ENCODE assay signal across 28 mouse cellular contexts in the genomic region with DNA sequence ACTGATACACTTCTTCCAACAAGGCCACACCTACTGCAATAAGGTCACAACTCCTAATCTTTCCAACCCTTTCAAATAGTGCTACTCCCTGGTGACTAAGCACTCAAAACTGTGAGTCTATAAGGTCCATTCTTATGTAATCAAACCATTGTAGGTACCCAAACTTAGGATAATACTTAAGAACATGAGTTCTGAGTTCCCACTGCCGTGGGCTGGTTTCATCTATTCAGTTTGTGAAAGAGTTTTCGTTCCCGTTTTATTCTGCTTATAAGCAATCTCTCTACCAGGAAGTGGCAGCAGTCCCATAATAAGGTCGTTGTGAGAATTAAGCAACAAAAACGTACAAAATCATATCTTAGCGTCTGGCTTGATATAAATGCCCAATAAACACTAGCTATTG. TPM values are rescaled to one million over a fixed set of nuclear protein-coding genes. Genes with fewer than 3 reads are reported as not detected.
DNase-seq lines count a peak whose midpoint lies in the region; ATAC-seq and TF ChIP-seq lines count a peak whose summit lies in the region.
"Had no signal": no experiment of that assay in that cellular context is flagged by ENCODE, and none has a peak within 500 bp of the region (broad histone marks: within the 10 kb centered on the region; RNA-seq: fewer than 3 reads in every experiment).

No protein-coding gene starts in this region.

- H3K36me3 ChIP-seq in macrophage (ENCODE audit: inconsistent target): no peaks in the 10 kb centered on the region
- H3K36me3 ChIP-seq: forebrain, embryonic 12.5 days; forebrain, embryonic 15.5 days; heart, embryonic 13.5 days; hindbrain, embryonic 15.5 days had no signal

- 0 out of 2 replicates have a peak, but pooled peaks have one; percentile 9 for ATAC-seq in monocyte, adult 5-6 weeks (replicated peaks; ENCODE audit: insufficient number of reproducible peaks, low FRiP score, low TSS enrichment, poor library complexity, severe bottlenecking)
- ATAC-seq: forebrain, embryonic 15.5 days had no signal

- no peak overlapping the region for H3K4me3 ChIP-seq in bone marrow macrophage, adult 2 months (ENCODE audit: insufficient read depth, low read length)
- H3K4me3 ChIP-seq in macrophage (ENCODE audit: inconsistent target): no peak overlapping the region
- H3K4me3 ChIP-seq: forebrain, embryonic 12.5 days; forebrain, embryonic 15.5 days; heart, embryonic 13.5 days; hindbrain, embryonic 15.5 days had no signal

- DNase-seq in R1 (ENCODE audit: low read depth, low spot score): peak; percentile 27
- DNase-seq in layer of hippocampus, adult 9-10 months (ENCODE audit: low spot score): no peak
- DNase-seq in layer of hippocampus, adult 18-20 months (ENCODE audit: low spot score in 2 of 2): no peak
- no peak for DNase-seq in layer of hippocampus, adult 8-10 months (ENCODE audit: low spot score in 2 of 2)
- DNase-seq: adrenal gland, adult 2 months; adrenal gland, postnatal 14 days; cerebellum, adult 11-12 months; cerebellum, adult 8-10 months; cerebellum, postnatal 10 days; cerebellum, postnatal 36 days; gastrocnemius, postnatal 36 days; heart, postnatal 14 days; heart, postnatal 4 days; kidney, adult 11 months had no signal

- peak overlapping the region; percentile 19; the same call in 1 of the 2 replicates for H3K27ac ChIP-seq in bone marrow macrophage, adult 2 months (ENCODE audit: insufficient read depth, low read depth, low read length)
- H3K27ac ChIP-seq in macrophage: 0 out of 2 replicates have a peak overlapping the region, but pooled peaks have one; percentile 12
- H3K27ac ChIP-seq: forebrain, embryonic 12.5 days; forebrain, embryonic 15.5 days; heart, embryonic 13.5 days; hindbrain, embryonic 15.5 days had no signal

- no peaks in the 10 kb centered on the region for H3K79me2 ChIP-seq in macrophage (ENCODE audit: inconsistent target)

- 16% methylated on average over 6 of the region's 6 CpGs for WGBS in macrophage (ENCODE audit: missing documents)

- TF ChIP-seq POLR2A in bone marrow macrophage, adult 2 months (IDR thresholded peaks at IDR 0.05; ENCODE audit: borderline replicate concordance, low read depth, low read length): no peak

- H3K4me1 ChIP-seq in bone marrow macrophage, adult 2 months (ENCODE audit: control insufficient read depth, insufficient read depth, low read length): peaks cover 5% of the 10 kb centered on the region
- H3K4me1 ChIP-seq: forebrain, embryonic 12.5 days; heart, embryonic 13.5 days; hindbrain, embryonic 15.5 days had no signal

- TF ChIP-seq CTCF in bone marrow macrophage, adult 2 months (IDR thresholded peaks at IDR 0.05; ENCODE audit: low read depth, low read length): no peak

RNA-seq across cellular contexts. Expression of a gene that starts 23.9 kb away (rescaled TPM):
- 64.4 and 69.5 TPM in 2 replicates for polyA plus RNA-seq in bone marrow macrophage, adult 2 months (2012; ENCODE audit: insufficient read depth, insufficient read length, missing spikeins)
- 100 to 1,000 TPM; 191 to 456 (median 315) TPM for total RNA-seq in macrophage (2018; cell fraction: chromatin; rRNA removed)
- total RNA-seq in macrophage (2018; cell fraction: cytosol; rRNA removed): 10 to 100 TPM; 22.9 to 41.0 (median 32.8) TPM
- 100 to 1,000 TPM; 107 to 284 (median 168) TPM for total RNA-seq in macrophage (2018; cell fraction: nucleus; rRNA removed)
- 31.6 to 42.0 TPM (median 38.7 TPM) in 3 replicates for polyA plus RNA-seq in macrophage (2018)
- total RNA-seq in monocyte, adult 5-6 weeks (2017): 47.4 to 88.0 TPM (median 61.8 TPM) in 3 replicates
- total RNA-seq in layer of hippocampus, adult 18-20 months (2021): 10 to 100 TPM; 43.1 to 44.7 TPM
- total RNA-seq in layer of hippocampus, adult 8-10 months (2022): 10 to 100 TPM; 51.0 to 63.6 (median 56.1) TPM

RNA-seq across cellular contexts. Expression of a gene that starts 45.4 kb away (rescaled TPM):
- polyA plus RNA-seq in bone marrow macrophage, adult 2 months (2012; ENCODE audit: insufficient read depth, insufficient read length, missing spikeins): not detected in 2 replicates
- total RNA-seq in macrophage (2018; cell fraction: chromatin; rRNA removed): not detected
- not detected for total RNA-seq in macrophage (2018; cell fraction: cytosol; rRNA removed)
- total RNA-seq in macrophage (2018; cell fraction: nucleus; rRNA removed): not detected
- not detected in 3 replicates for polyA plus RNA-seq in macrophage (2018)
- total RNA-seq in monocyte, adult 5-6 weeks (2017): not detected in 3 replicates
- not detected for total RNA-seq in layer of hippocampus, adult 18-20 months (2021)
- total RNA-seq in layer of hippocampus, adult 8-10 months (2022): not detected
- total RNA-seq: adrenal gland, adult 2 months; adrenal gland, postnatal 14 days; adrenal gland, postnatal 4 days; ES-E14; gastrocnemius, adult 8-10 months; gastrocnemius, postnatal 36 days; heart, adult 8-10 months; heart, postnatal 14 days; heart, postnatal 4 days had no signal
- polyA plus RNA-seq: adrenal gland, adult 2 months; brain, embryonic 14.5 days; heart, embryonic 16.5 days; hindbrain, embryonic 11.5 days had no signal
